Mouse (Mus musculus) naive thymus-derived CD4-positive, alpha-beta T cell, adult 2 months (primary cell): ENCODE data around the gene Hfe2.
"Not testable (repeated sequence)": the region's sequence is repeated elsewhere in the genome, so short reads cannot be mapped to it uniquely, and the experiment has no call there.

Experiments used
- DNase-seq: peaks from one replicate; pipeline ENCODE4 v3.0.0-alpha.2; 2011; ENCODE audit warnings: low read depth

Gene Hfe2

DNA sequence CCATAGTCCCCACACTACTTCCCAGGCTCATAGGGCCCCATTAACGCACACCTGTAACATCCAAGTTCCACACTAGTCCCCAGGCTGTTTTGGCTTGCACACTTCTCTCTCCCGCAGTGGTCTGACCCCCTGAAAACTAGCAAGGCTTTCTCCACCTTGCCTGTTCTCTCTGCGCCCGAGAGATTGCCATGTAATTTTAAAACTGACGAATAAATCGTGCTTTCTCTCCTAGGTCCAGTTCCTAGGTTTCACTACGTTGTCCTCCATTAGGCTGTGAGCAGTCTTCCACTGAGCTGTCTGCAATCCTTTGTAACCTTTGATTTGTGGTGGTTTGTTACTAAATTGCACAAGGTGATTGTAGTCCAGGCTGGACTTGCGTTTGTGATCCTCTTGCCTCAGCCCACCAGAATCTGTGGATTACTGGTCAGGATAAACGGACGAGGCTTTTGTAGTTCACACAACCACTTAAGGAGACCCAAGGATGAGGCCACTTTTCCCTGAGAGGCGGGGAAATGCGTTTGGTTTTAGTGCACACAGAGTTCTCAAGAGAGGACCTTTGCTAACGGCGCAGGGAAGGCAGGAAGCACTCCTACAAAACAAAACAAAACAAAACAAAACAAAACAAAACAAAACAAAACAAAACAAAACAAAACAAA, 28.2 kb upstream of the Hfe2 start:
- not testable (repeated sequence) for DNase-seq

DNA sequence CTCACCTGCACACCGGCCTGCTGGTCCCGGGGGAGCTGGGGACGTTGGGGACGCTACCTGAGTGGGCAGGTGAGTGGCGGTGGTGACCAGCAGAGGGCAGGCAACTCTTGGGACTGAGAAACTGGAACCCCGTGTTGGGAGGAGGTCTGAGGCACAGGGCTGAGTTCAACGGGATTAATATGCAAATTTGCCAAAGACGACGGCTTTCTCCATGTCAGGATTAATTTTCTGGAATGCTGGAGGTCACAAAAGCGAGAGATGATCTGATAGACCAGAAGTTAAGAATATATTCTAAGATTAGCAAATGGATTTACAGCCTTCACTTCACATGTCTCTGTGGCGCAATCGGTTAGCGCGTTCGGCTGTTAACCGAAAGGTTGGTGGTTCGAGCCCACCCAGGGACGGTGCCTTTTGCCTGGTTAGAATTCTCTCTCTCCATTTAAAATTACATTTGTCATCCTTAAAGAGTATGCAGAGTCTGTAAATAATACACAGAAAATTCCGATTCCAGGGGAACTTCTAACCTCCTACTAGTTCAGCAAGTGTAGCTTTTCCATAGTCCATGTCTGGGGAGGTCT, 27.4 kb upstream of the Hfe2 start:
- peak; percentile 77 for DNase-seq

DNA sequence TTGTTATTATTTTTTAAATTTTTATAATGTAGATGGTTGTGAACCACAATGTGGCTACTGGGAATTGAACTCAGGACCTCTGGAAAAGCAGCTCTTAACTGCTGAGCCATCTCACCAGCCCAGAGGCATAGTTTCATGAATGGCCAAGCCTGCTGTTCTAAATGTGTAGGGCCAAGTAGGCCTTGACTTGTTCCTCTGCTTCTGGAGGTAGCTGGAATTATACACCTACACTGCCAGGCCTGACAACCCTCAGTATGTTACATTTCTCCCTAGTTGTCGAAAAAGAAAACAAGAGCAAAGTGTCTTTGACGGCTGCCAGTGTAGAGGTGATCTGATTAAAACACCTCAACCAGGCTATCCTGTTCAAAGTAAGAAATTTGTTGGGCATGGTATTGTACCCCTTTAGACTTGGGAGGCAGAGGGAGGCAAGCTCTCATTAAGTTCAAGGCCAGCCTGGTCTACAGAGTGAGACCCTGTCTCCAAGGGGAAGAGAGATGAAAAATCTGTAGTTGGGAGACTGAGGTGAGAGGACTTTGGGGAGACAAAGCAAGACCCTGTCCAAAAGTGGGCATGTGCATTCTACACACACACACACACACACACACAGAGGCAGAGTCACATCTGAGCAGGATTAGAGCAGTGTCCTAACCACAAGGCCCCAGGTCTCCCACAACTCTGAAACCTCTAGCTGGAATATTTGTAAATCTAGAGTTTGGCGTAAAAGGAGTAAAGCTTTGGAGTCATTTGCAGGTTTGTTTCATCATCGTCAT, 26.3 kb upstream of the Hfe2 start:
- no peak for DNase-seq

DNA sequence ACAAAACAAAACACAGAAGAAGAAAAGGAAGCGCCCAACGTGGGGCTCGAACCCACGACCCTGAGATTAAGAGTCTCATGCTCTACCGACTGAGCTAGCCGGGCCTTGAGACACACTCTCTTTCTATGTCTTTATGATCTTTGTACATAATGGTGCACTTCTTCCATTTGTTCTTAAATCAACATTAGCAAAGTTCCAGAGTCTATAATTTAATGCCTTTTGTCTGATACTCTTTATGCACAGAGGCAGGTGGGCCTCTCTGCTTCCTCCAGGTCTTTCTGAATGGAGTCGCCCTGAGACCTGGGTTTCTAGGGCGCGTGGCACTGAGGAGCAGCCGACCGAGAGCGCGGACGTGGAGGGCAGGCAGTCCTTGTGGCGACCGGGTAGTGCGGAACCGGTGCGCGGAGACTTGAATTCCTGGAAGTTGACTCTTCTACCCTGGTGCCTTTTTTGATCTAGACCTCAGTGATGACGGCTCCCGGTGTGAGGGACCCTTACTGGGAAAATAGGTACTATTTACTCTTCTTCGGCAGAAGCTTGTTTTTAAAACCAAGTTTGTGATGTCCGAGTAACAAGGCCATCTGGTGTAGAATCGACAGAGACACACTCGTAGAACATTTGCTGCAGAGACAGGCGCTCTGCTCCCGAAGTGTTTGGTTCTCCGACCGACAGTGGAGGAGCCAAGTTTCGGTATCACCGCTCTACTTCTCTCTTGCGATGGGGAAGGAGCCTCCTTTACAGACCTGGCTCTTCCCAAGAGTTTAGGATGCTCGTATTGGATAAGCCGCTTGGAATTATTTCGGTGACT, 25.3 kb upstream of the Hfe2 start:
- peak; percentile 93 for DNase-seq

DNA sequence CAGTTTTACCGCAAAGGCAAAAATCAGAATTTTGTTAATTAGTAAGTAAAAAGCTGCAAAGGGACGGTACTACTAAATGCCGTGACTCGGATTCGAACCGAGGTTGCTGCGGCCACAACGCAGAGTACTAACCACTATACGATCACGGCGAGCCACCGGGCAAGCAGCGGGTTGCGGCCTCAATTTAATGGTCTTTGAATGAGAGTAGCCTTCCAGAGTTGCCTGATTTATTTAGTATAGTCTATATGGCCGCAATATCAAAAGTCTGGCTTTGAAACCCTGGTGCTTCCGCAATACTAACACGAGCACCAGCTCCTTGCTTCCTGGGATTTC, 24.7 kb upstream of the Hfe2 start:
- DNase-seq = peak; percentile 97

DNA sequence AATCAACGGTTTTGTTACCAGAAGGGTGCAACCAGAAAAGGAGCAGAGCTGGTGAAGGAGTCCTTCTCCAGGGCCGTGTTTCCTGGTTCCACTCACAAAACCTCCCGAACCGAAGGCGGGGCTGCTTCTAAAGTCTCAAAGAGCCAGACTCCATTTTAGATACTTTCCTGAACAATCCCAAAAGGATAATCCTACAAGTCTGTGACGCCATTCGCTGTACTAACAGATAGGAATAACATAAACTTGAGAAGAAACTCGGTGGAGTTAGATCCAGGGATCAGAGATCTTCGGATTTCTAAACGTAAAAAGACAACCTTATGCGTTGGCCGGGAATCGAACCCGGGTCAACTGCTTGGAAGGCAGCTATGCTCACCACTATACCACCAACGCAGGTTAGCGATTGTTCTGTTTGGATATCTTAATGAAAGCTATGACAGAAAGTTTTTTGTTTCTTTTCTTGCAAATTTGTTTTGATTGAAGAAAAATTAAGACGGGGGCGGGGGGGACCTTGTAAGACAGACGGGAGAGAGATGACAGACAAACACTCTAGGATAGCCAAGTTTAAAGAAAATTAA, 24.2 kb upstream of the Hfe2 start:
- peak; percentile 94 for DNase-seq

DNA sequence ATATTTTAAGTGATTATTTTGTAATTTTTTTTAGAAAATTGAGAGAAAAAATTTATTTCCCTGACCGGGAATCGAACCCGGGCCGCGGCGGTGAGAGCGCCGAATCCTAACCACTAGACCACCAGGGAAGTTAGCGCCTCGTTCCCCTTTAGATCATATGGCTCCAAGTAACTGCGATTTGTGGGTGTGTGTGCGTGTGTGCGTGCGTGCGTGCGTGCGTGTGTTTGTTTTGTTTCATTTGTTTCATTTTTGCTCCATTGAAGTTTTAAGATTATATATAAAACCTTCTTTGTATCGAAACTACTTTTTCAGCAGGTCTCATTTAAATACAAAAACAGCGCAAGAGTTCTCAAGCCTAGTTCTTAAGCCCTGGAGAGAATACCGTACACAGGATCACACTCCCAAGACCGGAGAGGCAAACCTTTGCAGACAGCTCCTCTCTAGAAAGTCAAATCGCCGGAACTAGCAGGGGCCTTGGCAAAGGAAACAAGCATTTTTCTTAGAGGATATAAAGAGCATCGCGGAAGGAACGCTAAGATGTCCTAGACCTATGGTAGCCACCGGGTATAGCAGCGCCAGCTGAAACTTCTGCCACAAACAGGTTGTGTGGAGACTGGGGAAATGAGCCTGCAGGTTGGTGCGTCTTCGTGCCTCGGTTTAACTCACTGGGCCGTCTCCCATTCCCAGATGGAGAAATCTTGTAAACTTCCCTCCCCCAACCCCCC, 23.4 kb upstream of the Hfe2 start:
- DNase-seq = peak; percentile 95

DNA sequence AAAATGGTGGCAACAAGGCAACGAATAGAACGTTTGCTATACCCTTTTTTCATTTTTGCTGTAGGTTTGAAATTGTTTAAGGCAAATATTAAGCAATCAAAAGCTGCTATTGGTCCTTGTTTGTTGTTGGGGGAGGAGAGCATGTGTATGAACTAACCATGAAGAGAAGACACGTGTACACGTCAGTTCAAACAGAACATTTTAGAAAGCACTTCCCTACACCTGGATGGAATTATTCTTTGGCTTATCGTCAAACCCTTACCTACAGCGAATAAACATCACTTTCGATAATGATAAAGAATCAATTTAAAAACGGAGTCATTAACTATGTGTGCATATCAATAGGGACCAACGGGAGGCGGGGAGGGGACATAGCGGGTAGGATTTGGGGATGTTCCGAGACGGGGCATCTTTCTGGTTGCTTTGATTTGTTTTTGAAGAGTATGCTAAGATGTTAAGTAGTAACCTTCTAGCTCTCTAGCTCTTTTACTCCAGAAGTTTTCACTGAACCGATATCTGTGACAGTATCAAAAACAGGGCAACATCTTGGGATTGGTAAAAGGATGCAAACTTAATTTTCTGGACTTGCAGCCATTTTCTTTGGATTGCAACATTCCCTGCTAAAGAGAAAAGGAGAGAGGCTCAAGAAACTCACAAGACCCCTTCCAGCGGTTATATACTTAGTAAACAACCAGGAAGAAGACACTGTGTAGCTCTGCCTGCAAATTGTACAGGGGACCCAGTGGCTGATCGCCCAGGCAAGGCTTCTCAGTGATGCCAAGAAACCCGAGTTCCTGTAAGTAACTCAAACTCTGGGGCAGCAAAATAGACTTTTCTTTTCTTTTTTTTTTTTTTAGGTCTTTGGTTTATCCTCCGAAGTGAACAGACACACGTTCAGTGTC, 22.5 kb upstream of the Hfe2 start:
- no peak for DNase-seq

DNA sequence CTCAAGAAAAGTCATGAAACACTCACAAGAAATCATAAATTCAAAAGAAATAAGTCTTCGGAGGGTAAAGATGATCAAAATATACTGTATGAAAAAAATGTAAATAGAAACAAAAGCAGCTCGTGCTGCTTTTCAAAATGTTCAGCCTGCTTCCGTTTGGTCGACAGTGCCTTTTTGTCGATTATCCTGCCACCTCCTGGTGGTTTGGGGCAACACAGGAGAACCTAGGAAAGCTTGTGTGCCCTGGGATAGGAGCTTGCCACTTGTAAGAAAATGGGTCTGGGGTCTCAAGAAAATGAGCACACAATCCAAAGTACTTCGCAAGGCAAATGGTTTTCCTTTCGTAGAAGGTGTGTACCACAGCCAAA, 21.9 kb upstream of the Hfe2 start:
- DNase-seq = peak; percentile 91

DNA sequence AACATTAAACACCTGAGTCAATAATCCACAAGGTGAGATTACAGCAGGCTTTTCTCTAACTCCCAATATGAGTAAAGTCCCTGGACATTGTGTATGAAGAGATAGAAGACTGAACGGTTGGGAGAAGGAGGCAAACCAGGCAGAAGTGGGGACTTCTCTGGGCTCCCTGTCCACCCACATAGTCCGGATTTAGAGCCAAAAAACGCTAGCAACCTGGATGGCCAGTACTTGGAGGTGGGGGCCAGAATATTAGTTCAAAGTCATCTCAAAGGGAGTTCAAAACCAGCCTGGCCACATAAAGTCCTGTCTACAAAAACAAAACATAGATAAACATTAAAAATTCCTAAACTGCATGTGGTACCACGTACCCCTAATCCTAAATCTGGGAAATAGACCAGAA, 21.0 kb upstream of the Hfe2 start:
- DNase-seq = no peak

DNA sequence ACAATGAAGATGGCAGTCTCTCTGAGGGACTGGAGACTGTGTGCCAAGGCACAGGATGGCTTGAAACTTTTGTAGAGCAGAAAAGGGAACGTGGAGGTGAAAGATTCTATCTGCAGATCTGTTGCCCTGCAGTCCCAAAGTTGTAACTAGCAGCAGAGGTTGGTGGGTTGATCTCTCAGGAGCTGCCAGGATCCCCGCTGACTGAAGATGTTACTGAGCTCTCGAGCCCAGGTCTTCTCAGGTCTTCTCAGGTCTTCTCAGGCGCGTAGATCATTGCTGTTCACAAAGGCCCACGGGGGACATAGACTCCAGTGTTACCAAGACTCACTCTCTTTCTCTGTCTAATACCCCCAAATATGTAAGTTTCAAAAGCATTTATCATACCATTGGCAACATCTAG, 20.0 kb upstream of the Hfe2 start:
- no peak for DNase-seq

DNA sequence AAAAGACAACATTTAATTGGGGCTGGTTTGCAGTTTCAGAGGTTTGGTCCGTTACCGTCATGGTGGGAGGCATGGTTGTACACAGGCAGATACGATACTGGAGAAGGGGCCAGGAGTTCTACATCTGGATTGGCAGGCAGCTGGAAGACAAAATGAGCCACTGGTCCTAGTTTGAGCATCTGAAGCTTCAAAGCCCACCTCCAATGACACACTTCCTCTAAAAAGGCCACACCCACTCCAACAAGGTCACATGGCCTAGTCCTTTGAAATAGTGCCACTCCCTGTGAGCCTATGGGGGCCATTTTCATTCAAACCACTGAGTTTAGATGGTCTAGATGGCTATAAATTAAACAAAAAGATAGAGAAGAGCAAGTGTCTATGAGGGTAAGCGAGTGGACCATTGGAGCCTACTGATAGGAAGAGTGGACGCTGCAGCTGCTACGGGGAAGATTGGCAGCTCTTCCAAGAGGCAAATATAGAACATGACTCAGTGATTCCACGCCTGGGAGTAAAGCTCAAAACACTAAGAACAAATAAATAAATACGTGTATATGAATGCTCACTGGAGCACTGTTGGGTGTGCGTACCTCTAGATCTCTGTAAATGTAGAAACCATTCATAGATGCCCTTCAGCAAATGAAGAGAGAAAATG, 18.4 kb upstream of the Hfe2 start:
- DNase-seq = no peak

DNA sequence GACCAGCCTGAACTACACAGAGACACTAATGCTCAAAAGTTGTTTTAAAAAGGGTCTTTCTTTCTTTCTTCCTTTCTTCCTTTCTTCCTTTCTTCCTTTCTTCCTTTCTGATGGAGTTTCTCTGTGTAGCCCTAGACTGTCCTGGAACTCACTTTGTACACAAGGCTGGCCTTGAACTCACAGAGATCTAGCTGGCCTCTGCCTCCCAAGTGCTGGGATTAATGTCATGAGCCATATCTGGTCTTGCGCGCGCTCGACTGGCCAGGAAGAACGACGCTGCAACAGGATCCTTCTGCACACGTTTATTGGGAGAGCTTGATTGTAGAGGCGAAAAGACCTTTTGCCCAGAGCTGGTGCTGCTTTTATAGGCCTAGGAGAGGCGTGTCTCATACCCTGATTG, 17.0 kb upstream of the Hfe2 start:
- not testable (repeated sequence) for DNase-seq

DNA sequence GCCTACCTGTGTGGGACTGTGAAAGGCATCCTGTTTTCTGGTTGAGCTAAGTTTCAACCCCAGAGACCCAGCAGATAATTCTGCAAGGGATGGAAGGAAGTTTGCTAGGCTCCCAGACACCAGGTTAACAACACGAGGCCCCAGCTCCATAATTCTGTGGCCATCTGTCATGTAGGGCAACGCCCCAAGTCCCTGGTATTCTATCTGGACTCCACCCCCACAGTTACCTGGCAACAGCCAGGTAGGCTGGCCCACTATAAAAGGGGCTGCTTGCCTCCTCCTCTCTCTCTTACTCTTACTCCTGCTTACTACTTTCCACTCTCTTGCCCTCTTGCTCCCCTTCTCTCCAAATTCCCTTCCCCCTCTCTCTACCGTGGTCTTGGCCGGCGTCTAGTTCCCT, 4.8 kb upstream of the Hfe2 start:
- no peak for DNase-seq

DNA sequence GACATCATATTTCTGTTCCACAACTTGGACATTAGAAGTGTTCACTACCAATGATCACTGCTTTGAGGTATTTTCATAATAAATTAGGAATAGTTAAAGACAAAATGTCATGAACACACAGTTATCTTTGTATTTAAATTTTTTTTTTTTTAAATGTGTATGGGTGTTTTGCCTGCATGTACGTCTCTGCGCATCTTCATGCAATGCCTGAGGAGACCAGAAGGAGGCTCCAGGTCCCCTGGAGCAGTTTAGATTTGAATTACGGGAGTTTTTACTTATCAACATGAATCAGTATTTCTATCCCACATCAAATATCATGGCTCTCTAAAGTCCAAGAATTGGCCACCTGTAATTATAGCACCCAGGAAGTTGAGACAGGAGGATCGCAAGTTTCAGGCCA, 2.8 kb upstream of the Hfe2 start:
- peak; percentile 64 for DNase-seq

DNA sequence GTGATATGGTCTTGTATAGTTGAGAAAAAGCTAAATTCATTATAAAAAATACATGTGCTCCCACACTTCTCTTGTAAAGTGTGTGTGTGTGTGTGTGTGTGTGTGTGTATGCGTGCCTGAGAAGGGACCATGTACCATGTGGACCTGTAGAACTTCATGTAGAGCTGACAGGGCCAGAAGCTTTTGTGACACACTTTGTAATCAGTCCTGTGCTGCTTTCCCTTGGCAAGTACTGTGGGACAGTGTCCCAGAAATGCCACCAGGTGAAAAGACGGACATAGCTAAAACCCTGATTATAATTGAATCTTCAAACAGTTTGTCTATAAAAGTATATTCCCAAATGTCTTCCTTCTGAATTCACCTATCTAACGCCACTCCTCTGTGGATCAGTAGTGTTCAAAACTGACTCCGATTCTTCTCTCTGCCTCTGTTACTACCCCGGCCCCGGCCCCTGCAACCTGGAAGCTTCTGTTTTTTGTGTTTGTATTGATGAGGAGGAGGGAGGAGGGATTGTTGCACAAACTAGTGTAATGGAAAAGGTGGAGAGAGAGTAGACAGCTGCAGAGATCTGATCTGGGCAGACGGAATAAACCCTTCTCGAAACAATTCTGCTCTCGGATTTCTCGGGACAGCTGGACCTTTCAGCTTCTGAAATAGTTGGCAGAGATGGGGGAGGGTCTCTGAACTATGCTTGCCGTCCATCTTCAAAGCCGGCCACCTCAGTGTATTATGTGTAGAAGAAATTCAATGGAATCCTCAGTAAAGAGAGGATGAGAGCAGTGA, 753 bp upstream of the Hfe2 start:
- no peak for DNase-seq

DNA sequence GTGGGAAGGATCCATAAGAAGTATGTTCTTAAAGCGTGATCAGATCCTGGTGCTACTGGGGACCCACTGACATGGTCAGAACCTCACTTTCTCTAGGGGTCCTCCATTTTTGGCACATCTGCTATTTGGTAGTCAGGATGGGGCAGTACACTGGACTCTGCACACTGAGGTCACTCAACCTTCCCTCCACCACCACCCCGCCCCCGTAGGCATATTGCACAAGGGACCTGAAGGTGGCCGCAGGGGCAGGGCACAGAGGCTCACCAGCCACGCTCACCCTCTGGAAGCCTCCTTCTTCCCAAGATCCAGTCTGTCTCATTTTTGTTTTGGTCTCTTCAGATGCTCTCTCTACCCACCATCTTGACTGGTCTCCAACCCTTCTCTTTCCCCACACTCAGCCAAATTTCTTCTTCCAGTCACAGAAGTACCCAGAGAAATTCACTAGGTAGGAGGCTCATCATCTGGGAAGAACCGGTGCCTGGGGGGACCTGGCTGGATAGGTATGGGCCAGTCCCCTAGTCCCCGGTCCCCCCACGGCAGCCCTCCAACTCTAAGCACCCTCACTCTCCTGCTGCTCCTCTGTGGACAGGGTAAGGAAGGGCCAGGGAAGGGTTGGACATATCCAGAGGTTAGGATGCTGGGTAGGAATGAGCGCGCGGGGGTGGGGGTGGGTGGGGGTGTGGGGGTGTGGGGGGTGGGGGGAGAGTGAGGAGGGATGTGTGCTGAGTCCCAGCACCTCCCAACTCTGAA, 1.2 kb downstream of the Hfe2 start:
- no peak for DNase-seq

DNA sequence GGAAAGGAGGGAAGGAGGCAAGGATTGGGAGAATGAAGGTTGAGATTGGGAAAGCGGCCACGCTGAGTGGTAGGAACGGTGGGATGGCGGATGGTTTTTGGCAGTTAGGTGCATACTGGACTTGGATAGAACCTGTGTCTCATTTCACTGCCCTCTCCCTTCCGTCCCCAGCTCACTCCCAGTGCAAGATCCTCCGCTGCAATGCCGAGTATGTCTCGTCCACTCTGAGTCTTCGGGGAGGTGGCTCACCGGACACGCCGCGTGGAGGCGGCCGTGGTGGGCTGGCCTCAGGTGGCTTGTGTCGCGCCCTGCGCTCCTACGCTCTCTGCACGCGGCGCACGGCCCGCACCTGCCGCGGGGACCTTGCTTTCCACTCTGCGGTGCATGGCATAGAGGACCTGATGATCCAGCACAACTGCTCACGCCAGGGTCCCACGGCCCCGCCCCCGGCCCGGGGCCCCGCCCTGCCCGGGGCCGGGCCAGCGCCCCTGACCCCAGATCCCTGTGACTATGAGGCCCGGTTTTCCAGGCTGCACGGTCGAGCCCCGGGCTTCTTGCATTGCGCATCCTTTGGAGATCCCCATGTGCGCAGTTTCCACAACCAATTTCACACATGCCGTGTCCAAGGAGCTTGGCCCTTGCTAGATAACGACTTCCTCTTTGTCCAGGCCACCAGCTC, 2.0 kb downstream of the Hfe2 start:
- no peak for DNase-seq
